Mouse (Mus musculus) hindbrain, embryonic 15.5 days (tissue): Measurements from ENCODE around the gene Sox1. TPM values are rescaled to one million over a fixed set of nuclear protein-coding genes. Genes with fewer than 3 reads are reported as not detected.

Experiments
- ATAC-seq: fragments of 200-750 bp; cut with Nextera tagmentation; 2 replicates; pipeline ENCODE4 v1.8.0; 2017; ENCODE audit warnings: low read depth, moderate number of reproducible peaks, moderate TSS enrichment; ENCODE audit not compliant: low FRiP score
- H3K27ac ChIP-seq: fragments of 300-500 bp; sonication (generic); replicated peaks from 2 replicates; pipeline ENCODE4 v1.5.1; 2015; ENCODE audit warnings: mild to moderate bottlenecking, inconsistent platforms
- H3K27me3 ChIP-seq: fragments of 300-500 bp; sonication (generic); 2 replicates; pipeline ENCODE4 v1.6.1; 2015; ENCODE audit warnings: control low read depth, inconsistent platforms
- H3K36me3 ChIP-seq: fragments of 300-500 bp; sonication (generic); 2 replicates; pipeline ENCODE4 v1.6.1; 2015; ENCODE audit warnings: control low read depth, inconsistent platforms
- H3K4me1 ChIP-seq: fragments of 300-500 bp; sonication (generic); replicated peaks from 2 replicates; pipeline ENCODE4 v1.6.1; 2015; ENCODE audit warnings: control low read depth, inconsistent platforms
- H3K4me2 ChIP-seq: fragments of 300-500 bp; sonication (generic); 2 replicates; pipeline ENCODE4 v1.6.1; 2015; ENCODE audit warnings: moderate library complexity, mild to moderate bottlenecking, inconsistent platforms
- H3K4me3 ChIP-seq: fragments of 300-500 bp; sonication (generic); 2 replicates; pipeline ENCODE4 v1.5.1; 2015; ENCODE audit warnings: mild to moderate bottlenecking, inconsistent platforms
- H3K9ac ChIP-seq: fragments of 300-500 bp; sonication (generic); 2 replicates; pipeline ENCODE4 v1.6.1; 2015; ENCODE audit warnings: inconsistent platforms
- H3K9me3 ChIP-seq: fragments of 300-500 bp; sonication (generic); 2 replicates; pipeline ENCODE4 v1.6.1; 2016; ENCODE audit warnings: control low read depth, inconsistent platforms
- WGBS: fragments of 180-500 bp; shearing (Covaris S2); methylation state at CpG from one replicate; pipeline ENCODE4 v1.1.7; 2015; 5-methylcytosine and 5-hydroxymethylcytosine counted together
- polyA plus RNA-seq: library from polyadenylated mRNA; unstranded; fragments of >200 nt; fragmentation: Nextera tagmentation; extraction: Ambion mirVana; gene quantifications from 2 replicates; pipeline ENCODE4 v1.2.1, GENCODE M21; 2015

Gene Sox1
- polyA plus RNA-seq = 1.9 TPM in 2 replicates

DNA sequence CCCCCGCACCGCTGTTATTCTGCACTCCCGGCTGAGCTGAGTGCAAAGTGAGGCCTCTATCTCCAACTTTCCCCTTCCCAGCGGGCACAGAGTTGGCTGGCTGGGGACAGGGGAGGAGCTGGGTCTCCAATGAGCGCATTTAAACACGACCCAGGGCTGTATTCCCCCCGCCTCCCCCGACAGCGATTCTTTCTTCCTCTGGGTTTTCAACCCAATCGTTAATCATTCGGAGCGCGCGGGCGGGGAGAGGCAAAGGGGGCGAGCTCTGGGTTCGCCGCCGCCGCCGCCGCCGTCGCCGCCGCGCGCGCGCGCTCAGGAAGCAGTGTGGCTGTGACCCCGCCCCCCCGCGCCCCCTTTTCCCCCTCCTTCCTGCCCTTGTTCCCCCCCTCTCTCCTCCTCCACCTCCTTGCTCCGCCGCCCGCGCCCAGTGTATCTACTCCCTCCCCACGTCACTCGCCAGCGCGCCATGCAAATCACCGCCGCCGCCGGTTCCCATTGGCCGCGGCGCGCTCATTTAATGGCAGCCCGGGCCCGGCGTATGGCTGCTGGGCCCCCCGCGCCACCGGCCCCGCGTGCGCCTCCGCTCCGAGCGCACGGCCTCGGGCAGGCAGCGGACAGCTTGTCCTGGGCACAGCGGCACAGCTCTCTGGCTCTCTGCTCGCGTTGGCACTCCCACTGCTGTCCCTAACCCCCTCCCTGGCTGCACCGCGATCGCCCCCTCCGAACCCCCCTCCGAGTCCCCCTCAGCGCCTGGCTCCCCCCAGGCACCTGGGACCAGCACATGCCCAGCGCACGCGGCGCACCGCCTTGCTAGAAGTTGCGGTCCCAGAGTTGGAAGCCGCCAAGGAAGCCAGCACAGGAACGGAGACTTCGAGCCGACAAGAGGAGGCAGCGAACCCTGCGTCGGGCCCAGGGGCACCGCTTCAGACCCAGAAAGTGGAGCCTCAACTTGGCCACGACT is at the start of gene Sox1:
Gene Sox1, plus strand, starts transcription at position 225 of the 961 bp plus-strand sequence.
- Histone ChIP-seq H3K36me3 (no peaks in the 10 kb centered on the region), H3K4me1 (peaks cover 26% of the 10 kb centered on the region), H3K9me3 (no peaks in the 10 kb centered on the region), H3K9ac (peak within 1 kb of the TSS; percentile 52; the same call in 1 of the 2 replicates), H3K4me3 (peak within 1 kb of the TSS; percentile 40), H3K27ac (peak within 1 kb of the TSS; percentile 82), H3K4me2 (peak within 1 kb of the TSS; percentile 56), H3K27me3 (peaks cover 70% of the 10 kb centered on the region)
- under 1% methylated on average over 64 of the region's 89 CpGs for WGBS
- peak; percentile 88 for ATAC-seq

DNA sequence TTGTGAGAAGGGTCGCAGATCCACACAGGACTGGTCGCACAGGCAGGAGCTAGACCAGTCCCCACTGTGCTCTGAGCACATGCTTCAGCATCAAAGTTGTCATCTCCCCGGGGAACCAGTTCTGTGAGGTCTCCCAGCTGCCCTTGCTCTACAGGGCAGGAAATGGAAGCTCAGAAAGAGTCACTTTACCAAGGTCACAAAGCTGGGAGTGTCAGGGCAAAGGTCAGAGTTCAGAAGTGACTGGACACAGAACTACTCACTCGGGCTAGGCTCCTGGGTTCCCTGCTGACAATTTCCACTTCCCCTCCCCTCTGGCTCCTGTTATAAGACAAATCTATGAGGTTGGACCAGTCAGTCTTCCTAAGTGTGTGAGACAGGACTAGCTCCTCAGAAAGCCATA is 49.2 kb upstream of the Sox1 start:
- Histone ChIP-seq H3K4me1 (no peaks in the 10 kb centered on the region), H3K27me3 (peaks cover 7% of the 10 kb centered on the region; the same call in 1 of the 2 replicates), H3K9me3 (no peaks in the 10 kb centered on the region), H3K4me2 (no peak overlapping the region), H3K4me3 (no peak overlapping the region), H3K9ac (no peak overlapping the region), H3K27ac (no peak overlapping the region), H3K36me3 (no peaks in the 10 kb centered on the region)
- 57% methylated on average over 4 of the region's 4 CpGs for WGBS
- no peak for ATAC-seq

DNA sequence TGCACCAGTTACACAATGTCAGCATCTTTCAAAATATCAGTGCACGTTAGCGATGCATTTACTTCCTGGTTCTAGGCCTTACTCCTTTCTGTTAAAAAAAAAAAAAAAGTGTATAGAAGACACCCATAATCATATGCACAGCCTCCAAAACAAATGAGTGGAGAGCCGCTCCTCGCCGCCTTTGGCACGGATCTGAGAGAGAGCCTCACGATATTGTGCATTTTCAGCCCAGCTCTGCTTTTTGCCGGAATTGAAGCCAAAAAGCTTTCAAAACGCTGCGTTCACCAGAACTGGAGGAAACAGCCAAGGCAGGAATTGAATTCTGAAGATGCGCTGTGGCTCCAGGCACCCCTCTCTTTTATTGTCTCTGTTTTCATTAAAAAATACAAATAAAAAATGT is 48.2 kb upstream of the Sox1 start:
- H3K27me3 ChIP-seq = peaks cover 3% of the 10 kb centered on the region; the same call in 1 of the 2 replicates
- no peaks in the 10 kb centered on the region for H3K36me3 ChIP-seq
- no peak overlapping the region for H3K9ac ChIP-seq
- H3K27ac ChIP-seq = no peak overlapping the region
- H3K4me3 ChIP-seq = no peak overlapping the region
- H3K9me3 ChIP-seq = no peaks in the 10 kb centered on the region
- H3K4me1 ChIP-seq = no peaks in the 10 kb centered on the region
- H3K4me2 ChIP-seq = no peak overlapping the region
- 70% methylated on average over 11 of the region's 11 CpGs for WGBS
- no peak for ATAC-seq

DNA sequence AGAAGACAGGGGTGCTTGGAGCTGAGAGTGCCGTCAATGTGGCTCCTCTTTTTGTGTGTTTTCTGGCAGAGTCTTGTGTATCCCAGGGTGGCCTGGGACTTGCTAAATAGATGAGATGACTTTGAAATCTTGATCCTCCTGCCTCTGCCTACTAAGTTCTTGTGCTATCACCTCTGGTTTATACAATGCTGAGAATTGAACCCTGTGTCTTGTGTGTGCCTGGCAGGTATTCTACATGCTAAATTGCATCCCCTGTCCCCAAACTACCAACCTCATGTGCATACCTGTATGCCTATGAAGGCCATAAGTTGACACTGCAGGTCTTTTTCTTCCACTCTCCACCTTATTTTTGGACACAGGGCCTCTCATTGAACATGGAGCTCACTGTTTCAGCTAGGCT is 46.8 kb upstream of the Sox1 start:
- Histone ChIP-seq H3K27me3 (peaks cover 3% of the 10 kb centered on the region; the same call in 1 of the 2 replicates), H3K4me2 (no peak overlapping the region), H3K27ac (no peak overlapping the region), H3K4me3 (no peak overlapping the region), H3K36me3 (no peaks in the 10 kb centered on the region), H3K9me3 (no peaks in the 10 kb centered on the region), H3K9ac (no peak overlapping the region), H3K4me1 (no peaks in the 10 kb centered on the region)
- 81% methylated on average over 1 of the region's 1 CpGs for WGBS
- ATAC-seq = no peak

DNA sequence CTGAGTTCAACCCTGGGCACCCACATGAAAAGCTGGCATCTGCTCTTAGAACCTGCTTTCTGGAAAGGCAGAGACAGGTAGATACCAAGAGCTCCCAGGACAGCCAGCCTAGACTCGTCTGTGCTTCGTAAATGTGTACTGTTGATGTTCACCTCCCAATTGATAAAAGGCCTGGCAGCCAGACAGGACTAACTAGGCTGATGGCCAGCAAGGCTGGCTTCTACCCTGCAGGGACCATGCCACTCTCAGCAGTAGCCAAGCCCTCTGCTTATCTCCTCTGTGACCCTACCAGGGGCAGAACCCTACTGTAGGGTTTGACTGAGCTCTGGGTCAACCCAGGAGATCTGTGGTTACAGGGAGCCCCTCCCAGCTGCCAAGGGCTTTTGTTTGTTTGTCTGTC is 45.5 kb upstream of the Sox1 start:
- Histone ChIP-seq H3K36me3 (no peaks in the 10 kb centered on the region), H3K27ac (no peak overlapping the region), H3K4me3 (no peak overlapping the region), H3K27me3 (peaks cover 3% of the 10 kb centered on the region; the same call in 1 of the 2 replicates), H3K4me1 (no peaks in the 10 kb centered on the region), H3K9me3 (no peaks in the 10 kb centered on the region), H3K4me2 (no peak overlapping the region), H3K9ac (no peak overlapping the region)
- 49% methylated on average over 2 of the region's 2 CpGs for WGBS
- ATAC-seq = no peak

DNA sequence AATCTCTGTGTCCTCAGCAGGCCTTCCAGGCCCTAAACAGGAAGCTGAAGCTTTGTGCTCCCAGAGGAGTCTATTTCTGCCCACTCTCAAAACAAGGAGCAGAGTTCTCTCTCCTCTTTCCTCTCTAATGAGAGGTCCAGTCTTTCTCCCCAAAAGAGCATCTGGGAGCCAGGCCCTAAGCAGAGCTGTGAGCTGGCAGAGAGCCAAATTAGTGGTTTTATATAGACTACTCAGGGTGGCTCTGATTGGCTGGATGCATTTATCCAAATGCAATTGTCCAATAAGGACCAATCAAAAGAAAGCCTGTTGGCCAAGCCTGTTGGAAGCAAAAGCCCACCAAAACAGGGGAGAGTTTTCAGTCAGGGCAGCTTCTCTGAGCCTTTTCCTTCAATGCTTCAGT is 44.0 kb upstream of the Sox1 start:
- H3K4me2 ChIP-seq = no peak overlapping the region
- no peaks in the 10 kb centered on the region; the same call in 1 of the 2 replicates for H3K27me3 ChIP-seq
- H3K27ac ChIP-seq = no peak overlapping the region
- H3K36me3 ChIP-seq = no peaks in the 10 kb centered on the region
- H3K4me3 ChIP-seq = no peak overlapping the region
- H3K9ac ChIP-seq = no peak overlapping the region
- ATAC-seq = no peak
- H3K9me3 ChIP-seq = no peaks in the 10 kb centered on the region
- H3K4me1 ChIP-seq = no peaks in the 10 kb centered on the region

DNA sequence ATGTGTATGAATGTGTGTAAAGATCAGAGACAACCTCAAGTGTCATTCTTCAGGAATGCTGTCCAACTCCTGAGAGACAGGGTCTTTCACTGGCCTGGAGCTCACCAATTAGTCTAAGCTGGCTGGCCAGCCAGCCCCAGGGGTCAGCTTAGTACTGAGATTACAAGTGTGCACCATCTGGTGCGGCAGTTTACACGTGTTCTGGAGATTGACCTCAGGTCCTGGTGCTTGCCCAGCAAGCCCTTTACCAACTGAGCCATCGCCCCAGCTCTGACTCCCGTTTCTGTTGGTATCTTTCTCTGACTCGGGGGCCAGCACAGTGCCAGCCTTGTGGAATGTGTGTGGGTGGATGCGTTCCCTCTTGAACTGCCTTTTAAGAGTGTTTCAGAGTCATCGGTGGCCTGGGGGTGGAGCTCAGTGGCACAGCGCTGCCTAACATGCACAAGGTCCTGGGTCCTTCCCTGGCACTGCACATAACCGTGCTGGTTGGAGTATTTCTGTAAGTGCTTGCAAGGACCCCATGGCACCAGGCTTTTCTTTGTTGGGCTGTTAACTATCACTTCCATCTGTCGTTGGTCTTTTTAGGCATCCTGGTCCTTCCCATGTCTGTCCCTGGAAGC is 40.6 kb upstream of the Sox1 start:
- H3K9ac ChIP-seq = no peak overlapping the region
- H3K36me3 ChIP-seq = no peaks in the 10 kb centered on the region
- H3K27ac ChIP-seq = no peak overlapping the region
- H3K4me2 ChIP-seq = no peak overlapping the region
- H3K4me1 ChIP-seq = no peaks in the 10 kb centered on the region
- peaks cover 8% of the 10 kb centered on the region; the same call in 1 of the 2 replicates for H3K27me3 ChIP-seq
- no peaks in the 10 kb centered on the region for H3K9me3 ChIP-seq
- WGBS = 74% methylated on average over 10 of the region's 10 CpGs
- no peak overlapping the region for H3K4me3 ChIP-seq
- no peak for ATAC-seq

DNA sequence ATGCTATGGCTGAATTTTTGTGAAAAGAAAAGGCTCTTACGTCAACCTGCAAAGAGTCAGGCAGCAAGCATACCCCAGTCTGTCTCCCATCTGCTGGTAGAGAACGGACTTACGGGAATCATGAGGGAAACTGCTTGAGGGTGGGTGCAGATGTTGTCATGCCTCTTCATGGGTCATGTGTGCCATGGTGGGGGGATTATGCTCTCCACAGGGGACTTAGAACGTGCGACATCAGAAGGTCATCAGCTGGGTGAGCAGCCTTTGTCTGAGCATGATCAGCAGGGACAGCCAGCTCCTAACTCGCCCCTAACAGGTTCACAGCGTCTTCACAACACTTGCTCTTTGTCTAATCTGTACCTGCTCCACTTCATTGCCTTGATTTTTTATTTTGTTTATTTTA is 26.9 kb upstream of the Sox1 start:
- Histone ChIP-seq H3K9ac (no peak overlapping the region), H3K36me3 (no peaks in the 10 kb centered on the region), H3K27ac (no peak overlapping the region), H3K4me1 (no peaks in the 10 kb centered on the region), H3K27me3 (0 out of 2 replicates have a peak, but pooled peaks cover 19% of the 10 kb centered on the region), H3K4me3 (no peak overlapping the region), H3K4me2 (no peak overlapping the region), H3K9me3 (no peaks in the 10 kb centered on the region)
- WGBS = 42% methylated on average over 7 of the region's 7 CpGs
- ATAC-seq = no peak

DNA sequence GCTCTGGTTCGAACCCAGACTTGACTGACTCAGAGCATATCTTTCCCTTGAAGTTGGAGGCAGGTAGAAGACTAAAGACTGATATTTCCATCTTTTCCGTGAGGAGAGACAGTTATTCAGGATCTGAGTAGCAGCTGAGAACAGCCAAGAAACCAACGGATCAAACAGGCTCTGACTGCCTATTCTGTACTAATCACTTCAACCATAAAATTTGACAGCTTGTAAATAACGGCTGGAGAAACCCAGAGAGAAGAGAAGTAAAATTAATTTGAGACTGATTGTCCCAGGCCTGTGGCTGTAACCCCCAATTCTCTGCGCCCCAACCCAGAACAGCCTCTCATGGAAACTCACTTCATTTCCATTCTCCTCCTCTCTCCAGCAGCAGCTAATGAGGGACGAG is 26.2 kb upstream of the Sox1 start:
- no peaks in the 10 kb centered on the region for H3K4me1 ChIP-seq
- H3K9me3 ChIP-seq = no peaks in the 10 kb centered on the region
- no peak overlapping the region for H3K27ac ChIP-seq
- no peak overlapping the region for H3K4me2 ChIP-seq
- no peaks in the 10 kb centered on the region for H3K36me3 ChIP-seq
- no peak overlapping the region for H3K4me3 ChIP-seq
- H3K27me3 ChIP-seq = peaks cover 19% of the 10 kb centered on the region; the same call in 1 of the 2 replicates
- H3K9ac ChIP-seq = no peak overlapping the region
- no peak for ATAC-seq
- WGBS = 67% methylated on average over 6 of the region's 6 CpGs

DNA sequence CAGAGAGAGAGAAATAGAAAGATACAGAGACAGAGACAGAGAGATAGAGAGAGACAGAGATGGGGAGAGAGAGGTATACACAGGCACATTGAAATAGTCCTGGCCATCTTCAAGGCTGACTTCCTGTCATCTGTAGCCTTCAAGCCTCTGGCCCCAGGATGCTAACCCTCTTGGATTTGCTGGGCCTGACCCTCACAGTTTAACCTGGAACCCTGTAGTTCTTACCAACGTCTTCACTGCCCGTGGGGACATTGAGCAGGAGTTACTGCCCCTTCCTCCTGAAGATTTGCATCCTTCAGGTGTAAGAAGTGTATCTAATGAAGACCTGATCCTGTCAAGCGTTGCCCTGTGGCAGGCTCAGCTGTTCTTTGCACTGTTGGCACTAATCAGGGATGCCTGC is 14.0 kb upstream of the Sox1 start:
- Histone ChIP-seq H3K4me1 (peaks cover 22% of the 10 kb centered on the region), H3K4me2 (no peak overlapping the region), H3K27ac (no peak overlapping the region), H3K4me3 (no peak overlapping the region), H3K27me3 (peaks cover 50% of the 10 kb centered on the region), H3K36me3 (no peaks in the 10 kb centered on the region), H3K9me3 (no peaks in the 10 kb centered on the region), H3K9ac (no peak overlapping the region)
- no peak for ATAC-seq
- 70% methylated on average over 3 of the region's 3 CpGs for WGBS

DNA sequence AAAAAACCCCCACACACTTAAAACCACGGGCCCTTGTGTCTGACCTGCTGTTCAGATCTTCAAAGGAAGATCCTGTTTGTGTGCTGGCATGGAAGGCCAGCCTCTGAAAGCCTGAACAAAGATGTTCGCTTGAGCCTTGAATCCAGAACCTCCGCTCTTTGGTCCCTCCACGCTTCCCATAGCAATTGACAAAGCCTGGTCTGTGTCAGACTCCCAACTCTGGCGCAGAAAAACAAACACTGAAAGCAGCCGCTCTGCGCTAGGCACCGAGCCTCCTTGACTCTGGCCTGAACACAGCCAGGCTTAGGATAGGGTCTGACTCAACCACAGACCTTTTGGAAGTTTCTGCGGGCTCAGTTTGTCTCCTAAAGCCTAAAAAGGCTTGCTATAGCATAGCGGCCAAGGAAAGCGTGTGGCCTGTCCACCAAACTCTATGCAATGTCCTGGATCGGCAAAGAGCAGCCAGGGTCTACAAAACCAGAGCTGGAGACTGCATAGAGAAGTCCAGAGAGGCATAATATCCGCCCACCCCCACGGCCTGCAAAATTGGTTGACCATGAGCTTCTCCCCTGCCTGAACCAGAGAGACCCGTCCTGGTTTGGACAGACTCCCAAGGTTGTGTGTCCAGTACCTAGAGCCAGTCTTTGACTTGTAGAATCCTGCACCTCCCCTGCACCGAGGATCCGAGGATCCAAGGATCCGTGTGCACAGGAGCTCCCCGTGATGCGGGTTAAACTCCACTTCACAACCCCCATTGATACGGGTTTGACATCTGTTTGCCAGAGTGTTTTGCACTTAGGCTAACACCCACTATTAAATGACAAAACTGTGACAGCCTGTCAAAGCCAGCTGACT is 12.2 kb upstream of the Sox1 start:
- Histone ChIP-seq H3K4me3 (no peak overlapping the region), H3K36me3 (no peaks in the 10 kb centered on the region), H3K27me3 (peaks cover 57% of the 10 kb centered on the region), H3K4me1 (peaks cover 30% of the 10 kb centered on the region), H3K9ac (no peak overlapping the region), H3K27ac (no peak overlapping the region), H3K9me3 (no peaks in the 10 kb centered on the region), H3K4me2 (peak overlapping the region; percentile 53; the same call in 1 of the 2 replicates)
- ATAC-seq = no peak
- WGBS = 6% methylated on average over 21 of the region's 21 CpGs
